Mouse (Mus musculus): ENCODE measurements around the gene Efna3. TPM values are rescaled to one million over a fixed set of nuclear protein-coding genes. Genes with fewer than 3 reads are reported as not detected.

Gene Efna3
- total and polyA plus RNA-seq, 2 experiments from 2014 or later, result 0.44 TPM; not detected in 1

DNA sequence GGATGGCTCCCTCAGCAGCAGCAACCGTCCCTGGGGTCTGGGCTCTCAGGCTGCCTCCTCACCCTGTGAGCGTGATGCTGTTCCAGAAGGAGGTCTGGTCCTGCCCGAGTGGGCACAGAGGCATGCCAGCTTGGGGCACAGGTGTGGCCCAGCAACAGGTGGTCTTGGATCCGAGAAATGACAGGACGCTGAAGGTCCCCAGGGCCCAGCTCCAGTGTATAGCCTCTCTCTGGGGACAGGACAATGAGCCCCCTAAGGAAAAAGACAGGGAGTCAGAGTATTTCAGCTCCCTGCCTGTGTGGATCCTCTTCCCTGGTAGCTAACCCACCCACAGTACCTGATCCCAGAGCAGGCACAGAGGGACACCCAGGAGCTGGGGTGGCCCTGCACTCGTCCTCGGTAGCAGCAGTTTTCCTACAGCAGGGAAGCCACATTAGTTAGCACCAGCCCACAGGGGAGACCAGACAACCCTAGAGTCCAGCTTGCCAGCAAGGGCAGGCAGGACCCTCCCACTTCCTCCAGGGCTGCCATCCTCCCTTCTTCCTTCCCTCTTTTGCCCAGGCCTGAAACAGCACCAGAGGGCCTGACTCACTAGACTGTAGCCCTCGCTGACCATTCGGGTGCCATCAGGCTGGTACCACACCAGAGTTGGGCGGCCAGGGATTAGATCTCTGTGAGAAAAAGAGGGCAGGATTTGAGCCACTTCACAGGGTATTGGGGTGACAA is 24.2 kb upstream of the Efna3 start:
- no peak overlapping the region for H3K27ac ChIP-seq (ENCODE audit: low read depth)
- H3K9ac ChIP-seq (replicated peaks; ENCODE audit: low read depth, low read length), result no peak overlapping the region
- no peak overlapping the region for H3K4me3 ChIP-seq (ENCODE audit: low read depth, low read length)
- H3K4me1 ChIP-seq (ENCODE audit: control insufficient read depth, insufficient read depth), result peaks cover 7% of the 10 kb centered on the region; the same call in 1 of the 2 replicates
- peaks cover 22% of the 10 kb centered on the region for H3K36me3 ChIP-seq (replicated peaks; ENCODE audit: control insufficient read depth, insufficient read depth, low read length)
- peak overlapping the region; percentile 17; the same call in 1 of the 2 replicates for H3K4me2 ChIP-seq (ENCODE audit: low read depth, low read length)
- ATAC-seq (ENCODE audit: insufficient read depth, low read depth) (no peak), DNase-seq (ENCODE audit: low spot score) (no peak)
- peaks cover 29% of the 10 kb centered on the region for H3K27me3 ChIP-seq (ENCODE audit: control insufficient read depth, insufficient read depth, low read length)
- 75% methylated on average over 10 of the region's 10 CpGs for WGBS
- TF ChIP-seq CTCF (IDR thresholded peaks at IDR 0.05; ENCODE audit: low read depth) (no peak), EP300 (IDR thresholded peaks at IDR 0.05; ENCODE audit: low read depth) (no peak)
- no peaks in the 10 kb centered on the region for H3K9me3 ChIP-seq (replicated peaks; ENCODE audit: control insufficient read depth, low read length)

DNA sequence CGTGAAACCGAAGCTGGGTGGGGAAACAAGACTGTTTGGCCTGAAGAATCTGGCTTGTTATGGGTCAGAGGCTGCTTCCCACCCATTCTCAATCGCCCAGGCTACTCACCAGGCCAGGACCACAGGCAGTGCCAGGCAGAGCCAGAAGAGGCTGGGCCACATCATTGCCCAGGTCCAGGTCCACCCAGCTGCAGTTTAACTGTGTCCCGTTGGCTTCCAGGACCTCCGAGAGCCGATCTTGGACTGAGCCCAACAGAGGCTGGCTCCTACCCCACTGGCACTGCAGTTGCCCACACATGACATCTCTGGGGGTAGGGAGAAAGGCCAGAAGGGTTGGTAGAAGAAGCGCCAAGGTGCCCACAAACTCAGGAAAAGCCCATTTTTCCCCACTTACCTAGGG is 20.5 kb upstream of the Efna3 start:
- DNase-seq (ENCODE audit: low spot score) (no peak), ATAC-seq (ENCODE audit: insufficient read depth, low read depth) (no peak)
- no peak overlapping the region for H3K9ac ChIP-seq (replicated peaks; ENCODE audit: low read depth, low read length)
- peaks cover 22% of the 10 kb centered on the region for H3K36me3 ChIP-seq (replicated peaks; ENCODE audit: control insufficient read depth, insufficient read depth, low read length)
- H3K4me1 ChIP-seq (ENCODE audit: control insufficient read depth, insufficient read depth), result no peaks in the 10 kb centered on the region; the same call in 1 of the 2 replicates
- no peak overlapping the region for H3K4me3 ChIP-seq (ENCODE audit: low read depth, low read length)
- WGBS, result 68% methylated on average over 7 of the region's 7 CpGs
- TF ChIP-seq CTCF (IDR thresholded peaks at IDR 0.05; ENCODE audit: low read depth) (no peak), EP300 (IDR thresholded peaks at IDR 0.05; ENCODE audit: low read depth) (no peak)
- H3K9me3 ChIP-seq (replicated peaks; ENCODE audit: control insufficient read depth, low read length), result no peaks in the 10 kb centered on the region
- H3K27ac ChIP-seq (ENCODE audit: low read depth), result no peak overlapping the region
- H3K4me2 ChIP-seq (ENCODE audit: low read depth, low read length), result no peak overlapping the region
- H3K27me3 ChIP-seq (ENCODE audit: control insufficient read depth, insufficient read depth, low read length), result peaks cover 7% of the 10 kb centered on the region

DNA sequence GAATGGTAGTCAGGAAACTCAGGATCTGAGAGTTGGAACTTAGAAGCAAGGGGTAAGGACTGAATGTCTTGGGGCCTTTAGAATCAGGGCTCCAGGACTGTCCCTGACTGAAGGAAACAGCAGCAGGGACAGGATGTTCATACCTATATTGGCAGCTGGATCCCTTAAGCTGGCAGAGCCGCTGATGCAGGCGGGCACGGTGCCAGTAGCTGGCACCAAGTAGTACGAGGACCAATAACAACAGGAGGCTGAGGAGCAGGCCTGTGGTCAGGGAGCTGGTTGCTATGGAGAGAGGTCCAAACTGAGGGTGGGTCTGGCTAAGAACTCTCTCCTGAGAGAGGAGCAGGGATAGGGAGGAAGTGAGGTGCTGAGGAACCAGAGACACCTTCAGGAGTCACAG is 19.0 kb upstream of the Efna3 start:
- Histone ChIP-seq H3K9me3 (replicated peaks; ENCODE audit: control insufficient read depth, low read length) (no peaks in the 10 kb centered on the region), H3K4me2 (ENCODE audit: low read depth, low read length) (no peak overlapping the region), H3K4me3 (ENCODE audit: low read depth, low read length) (no peak overlapping the region), H3K36me3 (replicated peaks; ENCODE audit: control insufficient read depth, insufficient read depth, low read length) (peaks cover 22% of the 10 kb centered on the region), H3K9ac (replicated peaks; ENCODE audit: low read depth, low read length) (no peak overlapping the region), H3K27me3 (ENCODE audit: control insufficient read depth, insufficient read depth, low read length) (peaks cover 7% of the 10 kb centered on the region), H3K4me1 (ENCODE audit: control insufficient read depth, insufficient read depth) (peaks cover 4% of the 10 kb centered on the region), H3K27ac (ENCODE audit: low read depth) (no peak overlapping the region)
- 70% methylated on average over 4 of the region's 4 CpGs for WGBS
- DNase-seq (ENCODE audit: low spot score), result no peak
- no peak for ATAC-seq (ENCODE audit: insufficient read depth, low read depth)
- no peak for TF ChIP-seq EP300 (IDR thresholded peaks at IDR 0.05; ENCODE audit: low read depth)
- no peak for TF ChIP-seq CTCF (IDR thresholded peaks at IDR 0.05; ENCODE audit: low read depth)

DNA sequence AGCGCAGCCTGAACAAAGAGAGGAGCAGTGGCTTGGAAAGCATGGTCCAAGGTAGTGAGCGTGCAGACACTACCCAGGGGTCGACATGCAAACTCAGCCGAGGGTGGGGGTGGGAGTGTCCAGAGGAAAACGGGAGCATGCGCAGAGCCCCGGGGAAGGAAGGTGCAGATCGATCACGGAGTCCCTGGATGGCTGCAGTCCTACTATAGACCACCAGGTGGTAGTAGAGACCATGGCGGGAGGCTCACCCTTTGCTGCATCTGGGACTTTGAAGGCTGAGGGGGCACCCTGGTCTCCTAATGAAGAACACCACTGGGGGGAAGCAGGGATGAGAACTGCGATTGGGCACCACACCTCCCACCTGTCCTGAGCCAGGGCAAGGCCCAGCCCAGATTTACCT is 17.7 kb upstream of the Efna3 start:
- H3K27me3 ChIP-seq (ENCODE audit: control insufficient read depth, insufficient read depth, low read length), result peaks cover 7% of the 10 kb centered on the region
- no peaks in the 10 kb centered on the region for H3K9me3 ChIP-seq (replicated peaks; ENCODE audit: control insufficient read depth, low read length)
- no peak overlapping the region for H3K27ac ChIP-seq (ENCODE audit: low read depth)
- ATAC-seq (ENCODE audit: insufficient read depth, low read depth) (no peak), DNase-seq (ENCODE audit: low spot score) (no peak)
- peak overlapping the region; percentile 16; the same call in 1 of the 2 replicates for H3K4me2 ChIP-seq (ENCODE audit: low read depth, low read length)
- H3K36me3 ChIP-seq (replicated peaks; ENCODE audit: control insufficient read depth, insufficient read depth, low read length), result peaks cover 18% of the 10 kb centered on the region
- no peak overlapping the region for H3K9ac ChIP-seq (replicated peaks; ENCODE audit: low read depth, low read length)
- H3K4me3 ChIP-seq (ENCODE audit: low read depth, low read length), result no peak overlapping the region
- 9% methylated on average over 11 of the region's 11 CpGs for WGBS
- peak; percentile 93 for TF ChIP-seq CTCF (IDR thresholded peaks at IDR 0.05; ENCODE audit: low read depth)
- TF ChIP-seq EP300 (IDR thresholded peaks at IDR 0.05; ENCODE audit: low read depth), result no peak
- peaks cover 5% of the 10 kb centered on the region for H3K4me1 ChIP-seq (ENCODE audit: control insufficient read depth, insufficient read depth)

DNA sequence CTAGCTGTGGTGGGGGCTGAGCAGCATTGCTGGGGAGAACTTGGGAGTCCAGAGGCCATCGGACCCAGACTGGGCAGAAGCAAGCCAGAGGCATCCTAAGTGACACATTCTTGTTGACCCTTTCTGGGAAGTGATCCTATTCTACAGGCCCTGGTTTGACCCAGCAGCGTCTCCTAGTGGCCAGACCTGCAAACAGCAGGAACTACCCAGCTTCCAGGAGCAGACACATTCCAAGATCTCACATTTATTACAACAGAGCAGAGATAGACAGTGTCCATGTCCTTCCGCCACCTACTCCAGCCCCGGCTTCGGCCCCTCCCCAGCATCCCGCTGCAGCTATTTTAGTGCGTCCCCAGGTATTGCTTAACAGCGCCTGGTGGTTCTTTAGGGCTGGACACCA is 16.7 kb upstream of the Efna3 start:
- ATAC-seq (ENCODE audit: insufficient read depth, low read depth) (no peak), DNase-seq (ENCODE audit: low spot score) (no peak)
- H3K27me3 ChIP-seq (ENCODE audit: control insufficient read depth, insufficient read depth, low read length), result peaks cover 7% of the 10 kb centered on the region
- H3K4me3 ChIP-seq (ENCODE audit: low read depth, low read length), result no peak overlapping the region
- no peak overlapping the region for H3K4me2 ChIP-seq (ENCODE audit: low read depth, low read length)
- H3K4me1 ChIP-seq (ENCODE audit: control insufficient read depth, insufficient read depth), result peaks cover 5% of the 10 kb centered on the region
- no peaks in the 10 kb centered on the region for H3K9me3 ChIP-seq (replicated peaks; ENCODE audit: control insufficient read depth, low read length)
- H3K27ac ChIP-seq (ENCODE audit: low read depth), result no peak overlapping the region
- WGBS, result 20% methylated on average over 8 of the region's 8 CpGs
- TF ChIP-seq EP300 (IDR thresholded peaks at IDR 0.05; ENCODE audit: low read depth), result no peak
- peak; percentile 71 for TF ChIP-seq CTCF (IDR thresholded peaks at IDR 0.05; ENCODE audit: low read depth)
- H3K36me3 ChIP-seq (replicated peaks; ENCODE audit: control insufficient read depth, insufficient read depth, low read length), result peaks cover 8% of the 10 kb centered on the region; the same call in 1 of the 2 replicates
- no peak overlapping the region for H3K9ac ChIP-seq (replicated peaks; ENCODE audit: low read depth, low read length)

Measured in heart, postnatal 0 days (tissue).